Mouse (Mus musculus) kidney, embryonic 14.5 days (tissue): Measurements from ENCODE around the gene Prep. TPM values are rescaled to one million over a fixed set of nuclear protein-coding genes. Genes with fewer than 3 reads are reported as not detected.

Experiments used
- ATAC-seq: fragments of 200-750 bp; cut with Nextera tagmentation; 2 replicates; pipeline ENCODE4 v1.8.0; 2017; ENCODE audit warnings: moderate number of reproducible peaks, mild to moderate bottlenecking, moderate TSS enrichment, moderate library complexity; ENCODE audit not compliant: low FRiP score, low TSS enrichment
- H3K27ac ChIP-seq: fragments of 300-500 bp; sonication (generic); 2 replicates; pipeline ENCODE4 v1.5.1; 2014; ENCODE audit warnings: low read depth, mild to moderate bottlenecking, low read length, moderate library complexity, mixed read lengths
- H3K27me3 ChIP-seq: fragments of 300-500 bp; sonication (generic); 2 replicates; pipeline ENCODE4 v1.6.1; 2014; ENCODE audit warnings: mild to moderate bottlenecking, low read length; ENCODE audit not compliant: control insufficient read depth, insufficient read depth
- H3K36me3 ChIP-seq: fragments of 300-500 bp; sonication (generic); 2 replicates; pipeline ENCODE4 v1.6.1; 2014; ENCODE audit warnings: low read length, mixed read lengths; ENCODE audit not compliant: control insufficient read depth, insufficient read depth
- H3K4me1 ChIP-seq: fragments of 300-500 bp; sonication (generic); 2 replicates; pipeline ENCODE4 v1.6.1; 2014; ENCODE audit warnings: low read length, mixed read lengths; ENCODE audit not compliant: control insufficient read depth, insufficient read depth
- H3K4me2 ChIP-seq: fragments of 300-500 bp; sonication (generic); replicated peaks from 2 replicates; pipeline ENCODE4 v1.6.1; 2014; ENCODE audit warnings: low read depth, mild to moderate bottlenecking, low read length
- H3K4me3 ChIP-seq: fragments of 300-500 bp; sonication (generic); 2 replicates; pipeline ENCODE4 v1.5.1; 2014; ENCODE audit warnings: mild to moderate bottlenecking, low read length
- H3K9ac ChIP-seq: fragments of 300-500 bp; sonication (generic); 2 replicates; pipeline ENCODE4 v1.6.1; 2014; ENCODE audit warnings: low read depth, mild to moderate bottlenecking, low read length, moderate library complexity
- H3K9me3 ChIP-seq: fragments of 300-500 bp; sonication (generic); 2 replicates; pipeline ENCODE4 v1.6.1; 2016; ENCODE audit warnings: low read length; ENCODE audit not compliant: control insufficient read depth
- WGBS: fragments of 180-500 bp; shearing (Covaris S2); extraction: QIAGEN DNeasy Blood & Tissue Kit; methylation state at CpG from one replicate; pipeline ENCODE4 v1.1.7; 2014; 5-methylcytosine and 5-hydroxymethylcytosine counted together
- polyA plus RNA-seq: library from polyadenylated mRNA; unstranded; fragments of >200 nt; fragmentation: Nextera tagmentation; extraction: Ambion mirVana; gene quantifications from 2 replicates; pipeline ENCODE4 v1.2.1, GENCODE M21; 2014

Gene Prep
- polyA plus RNA-seq, 1 experiment from 2014 or later, result 23.8 TPM

- Histone ChIP-seq H3K4me1 (peaks cover 19% of the 10 kb centered on the region; the same call in 1 of the 2 replicates), H3K4me2 (no peak overlapping the region), H3K9me3 (no peaks in the 10 kb centered on the region), H3K27ac (no peak overlapping the region), H3K36me3 (peaks cover 20% of the 10 kb centered on the region), H3K9ac (no peak overlapping the region), H3K27me3 (no peaks in the 10 kb centered on the region), H3K4me3 (no peak overlapping the region)
- no peak for ATAC-seq
- 81% methylated on average over 13 of the region's 13 CpGs for WGBS
These were observed 4.2 kb downstream of the Prep start for GRCm38 (mm10) chr10:45070929-45071813.

- Histone ChIP-seq H3K4me3 (no peak overlapping the region), H3K4me2 (no peak overlapping the region), H3K27ac (no peak overlapping the region), H3K4me1 (peaks cover 16% of the 10 kb centered on the region; the same call in 1 of the 2 replicates), H3K9ac (no peak overlapping the region), H3K9me3 (no peaks in the 10 kb centered on the region), H3K36me3 (peaks cover 20% of the 10 kb centered on the region), H3K27me3 (no peaks in the 10 kb centered on the region)
- ATAC-seq, result no peak
- WGBS, result 86% methylated on average over 4 of the region's 4 CpGs
These were observed 5.3 kb downstream of the Prep start for GRCm38 (mm10) chr10:45072339-45072738.

GRCm38 (mm10) chr10:45074543-45074942 lies 7.5 kb downstream of the Prep start:
- H3K4me1 ChIP-seq, result peaks cover 1% of the 10 kb centered on the region; the same call in 1 of the 2 replicates
- H3K9me3 ChIP-seq, result no peaks in the 10 kb centered on the region
- H3K4me2 ChIP-seq, result no peak overlapping the region
- H3K27me3 ChIP-seq, result no peaks in the 10 kb centered on the region
- no peak overlapping the region for H3K9ac ChIP-seq
- no peak for ATAC-seq
- H3K27ac ChIP-seq, result no peak overlapping the region
- 92% methylated on average over 6 of the region's 6 CpGs for WGBS
- no peak overlapping the region for H3K4me3 ChIP-seq
- H3K36me3 ChIP-seq, result peaks cover 23% of the 10 kb centered on the region

- Histone ChIP-seq H3K4me2 (no peak overlapping the region), H3K27me3 (no peaks in the 10 kb centered on the region), H3K9ac (no peak overlapping the region), H3K4me1 (no peaks in the 10 kb centered on the region), H3K9me3 (no peaks in the 10 kb centered on the region), H3K36me3 (peaks cover 23% of the 10 kb centered on the region), H3K4me3 (no peak overlapping the region), H3K27ac (no peak overlapping the region)
- 66% methylated on average over 5 of the region's 5 CpGs for WGBS
- ATAC-seq, result no peak
These were observed 8.6 kb downstream of the Prep start for GRCm38 (mm10) chr10:45075491-45076051.

- no peak overlapping the region for H3K9ac ChIP-seq
- H3K4me3 ChIP-seq, result no peak overlapping the region
- no peak; the same call in 1 of the 2 replicates for ATAC-seq
- peaks cover 23% of the 10 kb centered on the region for H3K36me3 ChIP-seq
- WGBS, result 52% methylated on average over 10 of the region's 10 CpGs
- no peak overlapping the region for H3K27ac ChIP-seq
- no peaks in the 10 kb centered on the region for H3K9me3 ChIP-seq
- no peak overlapping the region for H3K4me2 ChIP-seq
- H3K27me3 ChIP-seq, result no peaks in the 10 kb centered on the region
- no peaks in the 10 kb centered on the region for H3K4me1 ChIP-seq
These were observed 9.6 kb downstream of the Prep start for GRCm38 (mm10) chr10:45076585-45076984.

GRCm38 (mm10) chr10:45077353-45077752 lies 10.3 kb downstream of the Prep start:
- ATAC-seq, result no peak
- H3K27ac ChIP-seq, result no peak overlapping the region
- H3K9me3 ChIP-seq, result no peaks in the 10 kb centered on the region
- no peak overlapping the region for H3K4me3 ChIP-seq
- WGBS, result 65% methylated on average over 5 of the region's 5 CpGs
- peaks cover 19% of the 10 kb centered on the region for H3K36me3 ChIP-seq
- H3K4me2 ChIP-seq, result no peak overlapping the region
- no peak overlapping the region for H3K9ac ChIP-seq
- H3K27me3 ChIP-seq, result no peaks in the 10 kb centered on the region
- no peaks in the 10 kb centered on the region for H3K4me1 ChIP-seq

- Histone ChIP-seq H3K27ac (no peak overlapping the region), H3K27me3 (no peaks in the 10 kb centered on the region), H3K9me3 (no peaks in the 10 kb centered on the region), H3K4me3 (no peak overlapping the region), H3K9ac (no peak overlapping the region), H3K4me1 (peaks cover 7% of the 10 kb centered on the region; the same call in 1 of the 2 replicates), H3K36me3 (peaks cover 5% of the 10 kb centered on the region; the same call in 1 of the 2 replicates), H3K4me2 (no peak overlapping the region)
- WGBS, result 63% methylated on average over 5 of the region's 5 CpGs
- ATAC-seq, result no peak
These were observed 12.8 kb downstream of the Prep start for GRCm38 (mm10) chr10:45079756-45080155.

- H3K4me3 ChIP-seq, result no peak overlapping the region
- H3K36me3 ChIP-seq, result peaks cover 4% of the 10 kb centered on the region; the same call in 1 of the 2 replicates
- 82% methylated on average over 6 of the region's 6 CpGs for WGBS
- no peak overlapping the region for H3K4me2 ChIP-seq
- ATAC-seq, result no peak
- H3K4me1 ChIP-seq, result peaks cover 7% of the 10 kb centered on the region; the same call in 1 of the 2 replicates
- H3K27ac ChIP-seq, result no peak overlapping the region
- no peaks in the 10 kb centered on the region for H3K9me3 ChIP-seq
- H3K9ac ChIP-seq, result no peak overlapping the region
- no peaks in the 10 kb centered on the region for H3K27me3 ChIP-seq
These were observed 13.5 kb downstream of the Prep start for GRCm38 (mm10) chr10:45080490-45080889.

- no peak for ATAC-seq
- H3K9ac ChIP-seq, result no peak overlapping the region
- H3K9me3 ChIP-seq, result no peaks in the 10 kb centered on the region
- no peak overlapping the region for H3K4me2 ChIP-seq
- H3K4me3 ChIP-seq, result no peak overlapping the region
- no peaks in the 10 kb centered on the region for H3K27me3 ChIP-seq
- 0 out of 2 replicates have a peak, but pooled peaks cover 3% of the 10 kb centered on the region for H3K36me3 ChIP-seq
- 47% methylated on average over 2 of the region's 2 CpGs for WGBS
- peaks cover 7% of the 10 kb centered on the region; the same call in 1 of the 2 replicates for H3K4me1 ChIP-seq
- no peak overlapping the region for H3K27ac ChIP-seq
These were observed 15.7 kb downstream of the Prep start for GRCm38 (mm10) chr10:45082730-45083129.
